Mouse (Mus musculus) MEL (cell line): ENCODE measurements at regions not wholly inside any gene's neighbourhood (a gene's known extent, or its start where the extent isn't known, plus 50 kb on each side); places are given as distances from the start of the nearest gene placed in this dataset.

Experiments used
- DNase-seq: peaks from one replicate; pipeline ENCODE4 v3.0.0; 2011; ENCODE audit warnings: low read depth, low spot score
- H3K27ac ChIP-seq: 2 replicates; pipeline ENCODE4 v1.5.1; 2012; ENCODE audit warnings: low read depth, mild to moderate bottlenecking, control low read depth, low read length, moderate library complexity; ENCODE audit not compliant: control insufficient read depth
- H3K27me3 ChIP-seq, 2 experiments: fragments of 150-350 bp in 1 of 2; sonication (generic) in 1 of 2; 2 replicates each; pipeline ENCODE4 v1.6.1; 2012; ENCODE audit warnings: low read length in 2 of 2, mild to moderate bottlenecking in 2 of 2, improper control_type of control experiment in 1 of 2, moderate library complexity in 1 of 2; ENCODE audit not compliant: insufficient read depth in 2 of 2, control insufficient read depth in 1 of 2
- H3K36me3 ChIP-seq, 2 experiments: 2 replicates each; pipeline ENCODE4 v1.6.1; 2012 to 2014; ENCODE audit warnings: low read length in 2 of 2, improper control_type of control experiment in 1 of 2, inconsistent platforms in 1 of 2, mild to moderate bottlenecking in 1 of 2; ENCODE audit not compliant: insufficient read depth in 2 of 2, control insufficient read depth in 1 of 2
- H3K4me1 ChIP-seq, 2 experiments: fragments of 150-350 bp in 1 of 2; sonication (generic) in 1 of 2; 2 replicates each; pipeline ENCODE4 v1.6.1; 2012; ENCODE audit warnings: low read length in 2 of 2, improper control_type of control experiment in 1 of 2, mild to moderate bottlenecking in 1 of 2; ENCODE audit not compliant: insufficient read depth in 2 of 2, control insufficient read depth in 1 of 2
- H3K4me3 ChIP-seq, 2 experiments: fragments of 150-350 bp in 1 of 2; sonication (generic) in 1 of 2; 2 replicates each; pipeline ENCODE4 v1.5.1; 2012; ENCODE audit warnings: low read depth in 2 of 2, low read length in 2 of 2, mild to moderate bottlenecking in 2 of 2, moderate library complexity in 2 of 2, control low read depth in 1 of 2, improper control_type of control experiment in 1 of 2; ENCODE audit not compliant: control insufficient read depth in 1 of 2, insufficient read depth in 1 of 2
- H3K79me2 ChIP-seq: 2 replicates; pipeline ENCODE4 v1.6.1; 2012; ENCODE audit warnings: mild to moderate bottlenecking, low read length, moderate library complexity; ENCODE audit not compliant: control insufficient read depth, poor library complexity, insufficient read depth
- H3K9ac ChIP-seq: 2 replicates; pipeline ENCODE4 v1.6.1; 2012; ENCODE audit warnings: low read depth, mild to moderate bottlenecking, control low read depth, low read length, moderate library complexity; ENCODE audit not compliant: control insufficient read depth, poor library complexity, severe bottlenecking
- H3K9me3 ChIP-seq: fragments of 150-350 bp; sonication (generic); replicated peaks from 2 replicates; pipeline ENCODE4 v1.6.1; 2012; ENCODE audit warnings: mild to moderate bottlenecking, low read length, improper control_type of control experiment, moderate library complexity; ENCODE audit not compliant: insufficient read depth
- CHD1 ChIP-seq: IDR thresholded peaks from 2 replicates; pipeline ENCODE4 v1.6.1; 2012; ENCODE audit warnings: low read depth, mild to moderate bottlenecking, inconsistent platforms, low read length, improper control_type of control experiment
- EP300 ChIP-seq, 2 experiments: IDR thresholded peaks; 2 replicates each; pipeline ENCODE4 v1.6.1; 2011; ENCODE audit warnings: improper control_type of control experiment in 2 of 2, low read length in 2 of 2, low read depth in 1 of 2, mild to moderate bottlenecking in 1 of 2
- ETS1 ChIP-seq: IDR thresholded peaks from 2 replicates; pipeline ENCODE4 v1.6.1; 2012; ENCODE audit warnings: low read depth, mild to moderate bottlenecking, inconsistent platforms, low read length, improper control_type of control experiment, moderate library complexity
- GABPA ChIP-seq: IDR thresholded peaks from 2 replicates; pipeline ENCODE4 v1.6.1; 2012; ENCODE audit warnings: low read depth, mild to moderate bottlenecking, inconsistent platforms, low read length, improper control_type of control experiment, moderate library complexity
- KAT2A ChIP-seq: conservative IDR thresholded peaks from 2 replicates; pipeline ENCODE4 v1.6.1; 2012; ENCODE audit warnings: low read depth, low read length, improper control_type of control experiment, inconsistent platforms
- MAZ ChIP-seq: IDR thresholded peaks from 2 replicates; pipeline ENCODE4 v1.6.1; 2012; ENCODE audit warnings: low read depth, mild to moderate bottlenecking, inconsistent platforms, low read length, improper control_type of control experiment
- MYB ChIP-seq: IDR thresholded peaks from 2 replicates; pipeline ENCODE4 v1.6.1; 2011; ENCODE audit warnings: mild to moderate bottlenecking, low read depth, low read length, improper control_type of control experiment
- MYC ChIP-seq: IDR thresholded peaks from 2 replicates; pipeline ENCODE4 v1.6.1; 2011; ENCODE audit warnings: low read depth, mild to moderate bottlenecking, low read length, improper control_type of control experiment, moderate library complexity
- NRF1 ChIP-seq: IDR thresholded peaks from 2 replicates; pipeline ENCODE4 v1.6.1; 2014; ENCODE audit warnings: low read depth, mild to moderate bottlenecking, inconsistent platforms, low read length, improper control_type of control experiment, moderate library complexity; ENCODE audit not compliant: poor library complexity, insufficient read depth, severe bottlenecking
- RCOR1 ChIP-seq: IDR thresholded peaks from 2 replicates; pipeline ENCODE4 v1.6.1; 2012; ENCODE audit warnings: low read depth, mild to moderate bottlenecking, inconsistent platforms, low read length, improper control_type of control experiment
- TBP ChIP-seq: IDR thresholded peaks from 2 replicates; pipeline ENCODE4 v1.8.0; 2011; ENCODE audit warnings: low read depth, low read length, improper control_type of control experiment
- ZNF384 ChIP-seq: IDR thresholded peaks from 2 replicates; pipeline ENCODE4 v1.6.1; 2012; ENCODE audit warnings: low read depth, mild to moderate bottlenecking, inconsistent platforms, low read length, improper control_type of control experiment

- Histone ChIP-seq H3K27ac (no peak overlapping the region), H3K4me1 (no peaks in the 10 kb centered on the region), H3K9ac (no peak overlapping the region), H3K36me3 (no peaks in the 10 kb centered on the region), H3K9me3 (no peaks in the 10 kb centered on the region), H3K27me3 (no peaks in the 10 kb centered on the region), H3K79me2 (no peaks in the 10 kb centered on the region), H3K4me3 (no peak overlapping the region)
- no peak for DNase-seq
- TF ChIP-seq GABPA (no peak), EP300 (IDR thresholded peaks at IDR 0.05; ENCODE audit: low read depth in 1 of 2, low read length in 2 of 2) (no peak), ZNF384 (no peak), KAT2A (no peak), RCOR1 (no peak), MAZ (no peak), NRF1 (no peak), MYC (no peak), MYB (no peak), ETS1 (no peak)
Observed at GRCm38 (mm10) chr2:57424879-57425278, 187.4 kb downstream of the Gpd2 start.

DNA sequence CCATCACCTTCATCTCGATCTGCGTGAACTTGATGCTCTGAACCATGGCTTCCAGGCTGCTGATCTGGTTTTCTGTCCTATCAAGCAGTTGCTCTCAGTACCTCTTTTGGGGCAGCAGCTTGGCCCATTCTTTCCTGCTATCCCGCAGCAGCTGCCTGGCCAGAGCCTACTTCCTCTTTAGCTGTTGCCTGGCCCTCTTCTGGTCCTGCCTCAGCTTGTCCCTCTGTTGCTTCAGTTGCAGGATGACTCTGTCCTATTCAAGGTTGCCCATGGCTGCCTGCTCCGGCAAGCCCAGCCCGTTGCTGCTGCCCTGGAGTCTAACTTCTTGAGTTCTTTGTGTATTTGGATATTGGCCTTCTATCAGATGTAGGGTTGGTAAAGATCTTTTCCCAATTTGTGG is 188.0 kb downstream of the Gpd2 start:
- Histone ChIP-seq H3K9ac (no peak overlapping the region), H3K9me3 (no peaks in the 10 kb centered on the region), H3K4me1 (no peaks in the 10 kb centered on the region)
- no peak for TF ChIP-seq TBP
- TF ChIP-seq, all 39 proteins: peak for 0
- Histone ChIP-seq H3K27me3 (no peaks in the 10 kb centered on the region), H3K79me2 (no peaks in the 10 kb centered on the region), H3K27ac (no peak overlapping the region), H3K36me3 (no peaks in the 10 kb centered on the region), H3K4me3 (no peak overlapping the region)
- no peak for DNase-seq

- TF ChIP-seq CHD1, result no peak
- H3K79me2 ChIP-seq, result no peaks in the 10 kb centered on the region
- no peak overlapping the region for H3K4me3 ChIP-seq
- no peaks in the 10 kb centered on the region for H3K36me3 ChIP-seq
- H3K9ac ChIP-seq, result no peak overlapping the region
- DNase-seq, result no peak
- H3K4me1 ChIP-seq, result no peaks in the 10 kb centered on the region
- H3K27ac ChIP-seq, result no peak overlapping the region
- H3K27me3 ChIP-seq, result no peaks in the 10 kb centered on the region; a peak in 1 of 4 replicates
- H3K9me3 ChIP-seq, result no peaks in the 10 kb centered on the region
Observed at GRCm38 (mm10) chr2:57450996-57451770, 213.7 kb downstream of the Gpd2 start.
